Mouse (Mus musculus) Muller cell, postnatal 12 days (primary cell): ENCODE data around the gene Ankub1.

Experiments used
- DNase-seq: peaks from one replicate; pipeline ENCODE4 v3.0.0-alpha.2; 2015; ENCODE audit errors: inconsistent ontology term

Ankub1 gene

DNA sequence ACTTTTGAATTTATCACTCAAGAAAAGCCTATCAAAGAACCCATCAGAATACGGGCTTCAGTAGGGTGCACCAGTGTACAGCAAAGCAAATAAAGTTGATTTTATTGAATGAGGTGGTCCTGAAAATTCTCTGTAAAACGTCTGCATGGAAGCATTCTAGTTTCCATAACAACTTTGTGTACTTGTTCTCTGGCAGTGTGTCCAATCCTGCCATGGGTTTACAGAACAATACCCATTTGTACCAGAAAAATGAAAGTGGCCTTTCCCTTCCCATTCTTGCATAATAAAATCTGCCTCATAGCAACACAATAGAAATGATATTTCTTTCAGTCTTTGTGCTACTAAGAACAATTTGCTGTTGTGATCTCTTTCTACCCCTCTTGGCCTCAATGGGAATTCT is at the start of gene Ankub1:
Ankub1 (minus strand) TSS at position 81 of the 400 bp plus-strand sequence.
- DNase-seq: peak; percentile 45

GRCm38 (mm10) chr3:57739830-57740229 is 47.2 kb upstream of the Ankub1 start:
- DNase-seq: no peak

- peak; percentile 42 for DNase-seq
These were observed 44.0 kb upstream of the Ankub1 start for GRCm38 (mm10) chr3:57736419-57737095.

- peak; percentile 99 for DNase-seq
These were observed 43.1 kb upstream of the Ankub1 start, which contains the start of gene Rnf13 for GRCm38 (mm10) chr3:57735511-57736370. Gene Rnf13 (plus strand): TSS chr3:57736062.

GRCm38 (mm10) chr3:57732206-57732915 is 39.8 kb upstream of the Ankub1 start:
- no peak for DNase-seq

- no peak for DNase-seq
These were observed 21.6 kb upstream of the Ankub1 start for GRCm38 (mm10) chr3:57714151-57714550.

DNA sequence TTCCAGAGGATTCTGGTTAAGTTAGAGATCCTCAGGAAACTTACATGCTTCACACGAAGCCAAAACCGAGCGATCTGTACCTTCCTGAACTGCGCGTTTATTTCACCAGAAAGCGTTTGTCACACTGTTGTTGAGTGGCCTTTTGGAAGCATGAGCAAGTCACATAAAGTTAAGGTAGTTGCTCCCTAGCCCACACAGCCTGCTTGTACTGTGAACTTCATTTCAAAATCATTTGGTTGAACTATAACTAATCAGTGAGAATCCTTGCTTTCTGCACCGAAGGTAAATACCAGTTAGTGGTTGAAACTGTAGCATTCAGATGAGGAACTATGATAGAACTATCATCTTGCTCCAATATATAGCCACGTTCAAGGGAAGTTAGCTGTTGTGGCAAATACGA is 4.2 kb upstream of the Ankub1 start:
- DNase-seq: no peak

- DNase-seq: no peak
These were observed 3.6 kb upstream of the Ankub1 start for GRCm38 (mm10) chr3:57696249-57696648.

DNA sequence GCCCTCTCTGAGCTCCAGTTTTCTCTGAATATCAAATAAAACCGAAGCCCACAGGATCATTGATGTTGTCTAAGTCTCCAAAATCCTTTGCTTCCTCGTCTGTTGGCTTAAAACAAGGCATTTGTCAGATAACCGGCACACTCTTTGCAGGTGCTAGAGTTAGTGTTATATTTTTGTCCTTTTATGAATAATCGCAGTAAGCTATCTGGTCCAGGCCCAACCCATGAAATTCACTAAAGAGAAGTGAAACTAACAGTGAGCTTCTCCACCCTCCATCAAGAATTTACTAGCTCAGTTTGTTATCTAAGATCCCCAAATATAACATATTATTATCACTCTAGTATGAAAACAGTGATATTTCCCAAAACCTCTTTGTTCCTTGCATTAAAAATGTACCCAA is 827 bp downstream of the Ankub1 start:
- no peak for DNase-seq

- peak; percentile 88 for DNase-seq
These were observed 14.8 kb downstream of the Ankub1 start for GRCm38 (mm10) chr3:57677786-57678185.

DNA sequence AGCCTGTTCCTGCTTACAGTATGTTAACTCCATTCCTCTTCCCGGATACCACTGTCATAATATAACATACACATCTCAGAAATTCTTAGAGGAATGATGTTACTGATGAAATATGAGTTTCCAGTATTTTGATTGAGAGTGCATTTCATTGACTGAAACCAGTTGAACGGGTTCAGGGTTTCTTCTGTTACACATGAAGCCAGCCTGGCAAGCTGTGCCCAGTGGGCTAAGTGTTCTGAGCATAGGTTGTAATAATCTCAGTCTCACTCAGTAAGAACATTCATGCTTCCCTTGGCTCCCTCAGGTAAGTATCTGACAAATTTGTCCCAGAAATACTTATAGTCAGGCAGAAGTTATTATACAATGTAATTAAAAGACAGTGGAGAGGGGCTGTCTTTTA is 18.5 kb downstream of the Ankub1 start:
- DNase-seq: no peak

GRCm38 (mm10) chr3:57673586-57673985 is 19.0 kb downstream of the Ankub1 start:
- DNase-seq: no peak

DNA sequence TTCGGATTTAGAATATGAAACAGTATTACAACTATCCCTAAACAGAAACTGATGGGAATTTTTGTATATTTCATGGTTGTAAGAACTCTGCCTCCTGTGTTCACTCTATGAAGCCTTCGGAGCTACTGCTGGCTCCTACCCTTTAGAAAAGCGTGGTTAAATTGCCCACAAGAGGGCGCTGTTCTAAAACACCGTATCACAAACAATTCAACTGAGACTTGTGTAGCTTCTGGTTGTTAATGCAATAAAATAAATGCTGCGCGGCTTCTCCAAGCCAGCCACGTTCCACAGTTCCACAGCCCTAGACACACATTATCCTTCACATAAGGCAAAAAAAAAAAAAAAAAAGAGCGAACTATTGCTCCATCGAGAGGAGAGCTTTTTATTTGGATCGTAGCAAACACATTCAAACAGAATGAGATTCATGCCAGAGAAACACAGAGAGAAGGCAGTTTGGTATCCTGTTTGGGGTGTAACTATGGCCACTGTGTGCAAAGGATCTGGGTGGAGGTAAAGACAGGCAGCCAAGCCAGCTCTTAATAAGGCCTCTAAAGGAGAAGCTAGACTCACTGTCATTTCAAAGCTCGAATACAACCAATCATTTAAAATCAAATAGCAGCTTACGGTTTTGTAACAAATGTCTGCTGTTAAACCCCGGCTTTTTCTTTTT is 25.4 kb downstream of the Ankub1 start:
- DNase-seq: peak; percentile 73

- no peak for DNase-seq
These were observed 26.7 kb downstream of the Ankub1 start for GRCm38 (mm10) chr3:57665880-57666279.

- DNase-seq: no peak
These were observed 27.9 kb downstream of the Ankub1 start for GRCm38 (mm10) chr3:57664682-57665081.

DNA sequence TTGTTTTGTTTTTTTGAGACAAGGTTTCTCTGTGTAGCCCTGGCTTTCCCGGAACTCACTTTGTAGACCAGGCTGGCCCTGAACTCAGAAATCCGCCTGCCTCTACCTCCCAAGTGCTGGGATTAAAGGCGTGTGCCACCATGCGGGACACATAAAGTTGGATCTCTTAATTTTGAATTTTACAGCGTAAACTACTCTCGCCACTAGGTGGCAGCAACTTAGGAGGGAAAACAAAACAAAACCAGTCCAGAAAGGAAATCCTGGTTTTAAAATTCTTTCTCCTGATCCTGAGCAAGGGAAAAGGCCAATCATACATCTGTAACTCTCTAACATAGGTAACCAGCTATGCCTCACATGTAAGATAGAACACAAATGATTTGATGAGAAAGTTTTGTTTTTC is 28.9 kb downstream of the Ankub1 start:
- DNase-seq: peak; percentile 64

DNA sequence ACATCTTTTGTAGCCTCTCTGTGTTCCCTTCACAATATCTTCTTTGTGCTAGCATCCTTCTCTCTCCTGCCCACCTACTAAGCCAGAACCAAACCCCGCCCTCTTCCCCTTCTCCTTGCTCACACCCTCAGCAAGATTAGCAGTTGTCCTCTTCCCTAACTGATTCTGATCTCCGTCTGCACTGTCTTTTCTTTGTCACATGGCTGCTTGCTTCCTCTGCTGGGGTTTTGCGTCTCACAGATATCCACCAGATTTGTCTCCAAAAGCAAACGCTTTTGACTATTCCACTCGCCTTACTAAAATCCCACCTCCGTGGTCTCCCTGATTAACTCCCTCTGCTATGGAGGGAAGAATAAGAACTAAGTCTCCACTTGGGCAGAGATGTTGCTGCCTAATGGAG is 34.0 kb downstream of the Ankub1 start:
- DNase-seq: no peak

- no peak for DNase-seq
These were observed 39.0 kb downstream of the Ankub1 start for GRCm38 (mm10) chr3:57653646-57654045.

- DNase-seq: no peak
These were observed 40.1 kb downstream of the Ankub1 start for GRCm38 (mm10) chr3:57652485-57652884.

GRCm38 (mm10) chr3:57651865-57652259 is 40.7 kb downstream of the Ankub1 start:
- no peak for DNase-seq

DNA sequence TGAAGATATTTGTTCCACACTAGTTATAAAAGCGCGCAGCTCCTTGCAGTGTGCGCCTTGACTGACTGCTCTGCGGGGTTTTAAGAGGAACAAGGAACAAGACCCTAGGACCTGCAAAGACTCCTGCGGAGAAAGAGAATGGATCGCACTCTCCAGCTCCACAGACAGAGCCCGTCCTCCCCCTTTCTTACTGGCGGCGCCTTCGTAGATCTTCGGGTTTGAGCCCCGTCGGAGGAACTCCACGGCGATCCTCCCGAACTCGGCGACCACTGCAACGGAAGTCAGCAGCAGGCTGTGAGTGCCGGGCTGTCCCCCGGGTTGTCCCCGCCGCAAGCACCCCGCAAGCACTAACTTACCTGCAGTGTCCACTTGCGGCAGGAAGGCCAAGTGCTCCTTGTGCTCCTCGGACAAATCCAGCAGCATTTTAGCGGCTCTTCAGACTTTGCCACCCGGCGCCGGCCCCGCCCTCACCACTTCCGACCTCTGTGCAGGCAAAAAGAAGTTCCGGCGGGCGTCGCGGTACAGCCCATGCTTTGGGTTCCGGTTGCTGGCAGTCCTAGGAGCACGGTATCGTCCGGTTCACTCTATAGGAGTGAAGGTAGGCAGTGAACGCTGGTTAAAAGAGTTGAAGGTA is 41.3 kb downstream of the Ankub1 start, which contains the start of gene Commd2:
Commd2 (minus strand) TSS at position 485 of the 634 bp plus-strand sequence.
- peak; percentile 92 for DNase-seq
